Mouse (Mus musculus) gastrocnemius, adult 8-10 months (tissue): ENCODE data around the gene Tsen15. TPM values are rescaled to one million over a fixed set of nuclear protein-coding genes. Genes with fewer than 3 reads are reported as not detected.

Experiments used
- DNase-seq, 2 experiments: peaks; one replicate each; pipeline ENCODE4 v3.0.0; 2022; ENCODE audit warnings: low spot score in 2 of 2
- total RNA-seq, 4 experiments: library from RNA; stranded (reverse); gene quantifications; 2 replicates each; pipeline ENCODE4 v1.2.4; 2022

Gene Tsen15
- total RNA-seq: 10 to 100 TPM; 13.0 to 16.2 (median 14.8) TPM

DNA sequence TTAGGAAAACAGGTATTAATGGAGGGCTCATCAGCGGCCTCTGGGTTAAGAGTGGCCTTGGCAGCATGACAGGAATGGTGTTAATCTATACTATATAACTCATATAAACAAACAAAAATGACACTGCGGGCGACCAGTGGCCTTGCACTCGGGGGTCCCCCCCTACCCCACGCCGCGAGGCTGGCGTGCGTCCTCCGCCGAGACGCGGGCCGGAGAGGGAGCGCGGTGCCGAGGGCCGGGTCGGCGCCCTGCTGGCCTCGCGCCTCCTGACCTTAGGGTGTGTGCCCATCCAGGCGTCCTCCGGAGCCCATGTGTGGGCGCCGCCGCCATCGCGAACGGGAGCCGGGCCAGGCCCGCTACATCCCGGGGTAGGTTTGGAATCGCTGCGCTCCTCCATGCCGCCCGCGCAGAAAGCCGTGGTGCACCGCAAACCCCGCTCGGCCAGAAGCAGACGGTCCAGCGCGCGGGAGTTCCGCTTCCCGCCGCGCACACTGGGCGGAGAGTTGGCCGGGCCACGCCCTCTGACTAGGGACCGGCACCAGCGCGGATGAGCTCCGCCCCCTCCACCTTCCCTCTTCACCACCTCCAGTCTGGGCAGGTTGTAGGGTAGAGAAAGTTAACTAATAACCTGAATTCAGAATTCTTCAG is at the start of gene Tsen15:
Gene Tsen15, minus strand, starts transcription at position 501 of the 648 bp plus-strand sequence.
- DNase-seq: peak; percentile 64 to 76

DNA sequence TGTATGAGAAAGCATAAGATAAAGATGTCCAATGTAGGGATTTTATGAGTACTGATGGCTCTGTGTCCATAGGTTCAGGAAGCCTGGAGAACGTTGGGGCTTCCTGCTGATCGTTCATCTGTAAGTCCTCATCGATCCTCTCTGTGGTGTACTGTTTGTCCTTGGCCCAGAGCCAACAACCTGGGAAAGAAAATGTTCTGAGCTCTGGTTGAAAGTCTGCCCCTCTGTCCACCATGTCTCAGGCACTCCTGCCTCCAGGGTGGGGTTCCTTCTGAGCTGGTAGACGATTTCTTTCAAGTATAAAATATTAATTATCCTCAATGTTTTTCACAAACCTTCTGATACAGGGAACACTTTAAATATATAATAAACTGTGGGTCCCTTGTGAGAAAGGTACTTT is 47.7 kb upstream of the Tsen15 start:
- DNase-seq: no peak

DNA sequence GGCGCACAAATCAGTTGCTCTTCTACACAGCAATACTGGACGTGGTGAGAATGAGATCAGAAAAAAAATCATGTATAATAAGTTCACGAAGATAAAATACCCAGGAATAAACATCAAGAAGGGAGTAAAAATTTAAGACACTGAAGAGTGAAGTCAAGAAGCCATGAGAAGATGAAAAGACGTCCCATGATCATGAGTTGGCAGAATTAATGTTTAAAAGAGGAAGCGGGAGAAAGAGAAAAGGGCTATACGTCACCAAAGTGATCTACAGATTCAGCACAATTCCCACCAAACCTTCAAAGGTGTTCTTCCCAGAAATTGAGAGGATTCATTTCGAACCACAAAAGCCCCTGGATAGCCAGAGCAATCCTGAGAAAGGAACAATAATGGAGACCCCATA is 43.3 kb upstream of the Tsen15 start:
- DNase-seq: no peak

DNA sequence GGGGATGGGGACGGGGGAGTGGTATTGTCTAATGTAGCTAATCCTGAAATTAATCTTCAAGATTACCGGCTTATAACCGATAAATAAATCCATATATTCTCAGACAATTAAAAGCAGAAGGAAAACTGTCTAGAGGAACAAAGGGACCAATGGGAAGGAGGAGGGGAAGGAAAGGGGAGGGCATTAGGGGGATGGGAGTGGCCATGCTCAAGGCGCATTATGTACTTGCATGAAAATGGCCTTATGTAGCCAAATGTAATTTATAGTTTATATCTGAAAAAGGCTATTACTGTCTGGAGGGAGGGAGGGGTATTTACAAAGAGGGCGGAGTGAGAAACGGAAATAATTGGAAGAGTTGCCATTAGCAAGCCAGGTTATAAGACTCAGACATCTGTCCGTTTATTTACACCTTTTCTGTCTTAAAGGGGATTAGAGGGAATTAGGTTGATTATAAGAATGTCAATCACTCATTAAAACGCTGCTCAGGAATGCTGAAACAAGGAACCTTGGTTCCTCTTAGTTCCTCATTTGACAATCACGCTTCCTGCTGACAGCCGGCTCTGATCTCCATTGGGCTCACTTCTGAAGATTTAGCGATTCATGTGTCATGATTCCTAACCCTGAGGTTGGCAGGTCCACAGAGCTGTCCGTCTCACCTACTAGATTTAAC is 41.6 kb upstream of the Tsen15 start:
- DNase-seq: no peak

DNA sequence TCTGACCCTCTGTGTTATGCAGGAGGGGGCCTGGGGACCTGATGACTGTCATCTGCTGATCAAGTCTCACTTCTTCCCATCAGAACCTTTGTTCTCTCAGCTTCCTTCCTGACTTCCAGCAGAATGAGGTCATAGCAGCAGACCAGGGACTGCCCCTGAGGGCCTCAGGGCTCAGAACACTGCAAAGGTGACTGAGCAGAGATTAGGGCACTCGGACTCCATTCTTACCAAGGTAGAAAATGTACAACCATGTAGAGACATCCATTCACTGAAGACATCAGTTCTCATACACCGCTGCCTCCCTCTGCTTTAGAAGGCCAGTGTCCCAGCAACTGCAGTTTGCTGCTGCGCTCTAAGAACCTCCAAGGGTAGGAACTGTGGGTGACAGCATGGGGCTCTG is 36.6 kb upstream of the Tsen15 start:
- no peak for DNase-seq

DNA sequence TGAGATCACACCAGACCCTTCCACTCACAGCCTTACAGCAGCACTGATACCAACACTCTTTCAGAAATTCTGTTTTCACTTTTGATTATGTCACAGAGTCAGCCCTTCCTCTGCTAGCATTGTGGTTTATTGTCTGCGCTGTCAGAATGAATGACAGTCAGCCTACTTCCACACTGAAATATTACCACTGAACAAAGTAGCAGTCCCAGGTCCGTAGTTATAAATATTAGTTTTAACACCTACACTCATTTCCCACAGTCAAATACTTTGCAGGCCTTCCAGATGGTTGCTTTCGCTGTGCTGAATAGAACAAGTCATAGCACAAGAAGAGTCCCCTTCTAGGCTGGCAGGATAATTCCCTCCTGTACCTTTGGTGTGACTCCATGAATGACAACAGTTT is 35.8 kb upstream of the Tsen15 start:
- DNase-seq: no peak

DNA sequence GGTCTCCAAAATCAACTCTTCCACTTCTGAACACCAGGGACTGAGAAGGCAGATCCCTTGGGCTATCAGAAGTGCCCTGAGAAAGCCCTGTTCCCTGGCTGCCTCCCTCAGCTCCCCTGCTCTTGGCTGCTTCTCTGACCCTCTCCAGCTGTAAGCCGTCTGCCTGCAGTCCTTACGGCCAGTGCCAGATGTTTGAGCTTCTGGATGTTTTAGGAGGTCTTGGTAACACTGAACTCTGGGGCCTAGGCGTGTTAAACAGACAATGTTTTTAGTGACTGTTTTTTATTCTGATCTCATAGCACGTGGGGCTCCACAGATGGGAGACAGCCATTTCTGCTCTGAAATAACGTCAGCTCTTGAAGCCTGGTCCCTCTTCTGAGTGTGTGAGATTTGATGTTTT is 31.1 kb upstream of the Tsen15 start:
- DNase-seq: peak in 1 of 2 experiments; percentile 13

DNA sequence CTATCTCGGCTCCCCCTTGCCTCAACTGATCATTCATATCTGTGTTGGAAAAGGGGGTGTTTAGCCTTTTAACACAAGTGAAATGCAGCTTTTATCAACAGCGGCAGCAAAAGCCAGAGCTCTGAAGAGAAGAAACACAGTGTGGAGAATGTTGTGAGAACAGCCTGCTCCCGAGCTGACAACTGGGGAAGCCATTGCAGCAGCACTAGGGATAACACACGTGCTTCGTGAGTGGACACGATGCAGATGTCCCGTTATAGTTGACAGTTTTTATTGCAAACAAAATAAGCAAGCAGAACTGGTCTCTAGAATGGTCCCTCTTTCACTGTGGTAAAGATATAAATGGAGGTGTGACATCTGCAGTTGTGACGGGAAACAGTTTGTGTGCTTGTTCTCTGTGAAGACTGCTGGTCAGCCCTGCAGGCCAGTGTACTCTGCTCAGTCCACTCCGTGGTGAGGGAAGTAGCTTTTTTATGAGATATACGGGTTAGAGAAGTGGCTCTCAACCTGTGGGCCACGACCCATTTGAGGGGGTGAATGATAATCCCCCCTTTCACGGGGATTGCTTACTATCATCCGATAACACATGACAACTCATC is 29.9 kb upstream of the Tsen15 start:
- DNase-seq: no peak

DNA sequence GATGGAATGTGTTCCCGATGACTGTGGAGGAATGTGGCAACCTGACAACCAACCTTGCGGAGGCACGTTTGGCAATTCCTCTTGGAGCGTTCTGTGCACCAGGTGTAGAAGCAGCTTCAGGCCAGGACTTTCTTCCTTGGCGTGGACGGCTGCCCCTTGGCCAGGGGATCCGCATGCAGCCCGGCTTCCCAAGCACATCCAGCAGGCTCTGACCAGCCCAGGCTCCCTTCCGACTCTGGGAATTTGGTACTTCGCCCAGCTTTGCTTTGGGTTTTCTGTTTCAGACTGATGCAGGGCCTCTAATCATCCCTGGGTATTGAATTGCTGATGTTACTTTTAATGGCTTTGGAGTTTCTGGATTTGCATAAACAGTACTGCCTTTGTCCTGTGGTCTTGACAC is 28.0 kb upstream of the Tsen15 start:
- DNase-seq: peak; percentile 31 to 66

DNA sequence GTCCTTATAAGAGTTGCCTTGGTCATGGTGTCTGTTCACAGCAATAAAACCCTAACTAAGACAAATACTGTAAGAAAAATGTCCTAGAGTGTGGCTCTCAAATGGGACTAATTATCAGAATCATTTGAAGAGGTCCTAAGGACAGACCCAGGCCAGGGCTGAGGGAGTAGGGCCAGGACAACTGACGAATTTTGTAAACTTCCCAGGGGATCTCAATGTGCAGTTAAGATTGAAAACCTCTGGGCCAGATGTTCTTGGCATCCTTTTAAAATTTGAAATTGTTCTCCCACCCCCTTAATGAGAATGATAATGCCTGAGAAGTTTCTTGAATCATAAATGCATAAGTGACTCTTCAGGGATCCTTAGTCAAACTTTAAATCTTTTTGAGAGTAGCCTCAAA is 27.5 kb upstream of the Tsen15 start:
- DNase-seq: no peak

DNA sequence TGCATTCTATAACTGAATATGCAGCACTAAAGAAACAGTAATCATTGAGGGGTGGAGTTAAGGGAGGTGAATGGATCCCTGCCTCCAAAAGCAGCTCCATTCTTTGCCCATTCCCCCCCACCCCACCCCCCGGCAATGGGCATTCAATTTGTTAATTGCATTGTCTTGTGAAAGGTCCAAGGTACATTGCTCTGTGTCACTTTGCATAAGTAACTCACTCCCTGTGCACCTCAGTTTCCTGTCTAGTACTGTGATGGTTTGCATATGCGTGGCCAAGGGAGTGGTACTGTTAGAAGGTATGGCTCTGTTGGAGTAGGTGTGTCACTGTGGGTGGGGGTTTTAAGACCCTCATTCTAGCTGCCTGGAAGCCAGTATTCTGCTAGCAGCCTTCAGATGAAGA is 26.6 kb upstream of the Tsen15 start:
- DNase-seq: no peak

DNA sequence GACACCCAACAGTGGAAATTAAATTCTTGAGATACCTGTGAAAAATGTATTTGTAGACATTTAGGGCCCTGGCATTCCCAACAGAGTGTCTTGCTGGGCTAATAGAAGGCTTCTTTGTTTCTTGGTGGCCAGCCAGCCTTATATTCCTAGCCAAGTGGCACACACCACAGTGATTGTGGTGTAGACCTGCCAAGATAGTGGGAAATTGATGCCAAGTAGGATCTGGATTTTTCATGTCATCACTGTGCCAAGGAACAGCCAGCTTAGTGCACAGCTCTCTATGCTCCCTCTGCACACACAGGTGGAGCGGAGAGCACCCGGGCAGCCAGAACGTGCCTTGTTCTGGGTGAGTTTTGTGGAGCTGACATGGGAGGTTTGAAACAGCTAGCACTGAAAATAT is 24.2 kb upstream of the Tsen15 start:
- DNase-seq: no peak

DNA sequence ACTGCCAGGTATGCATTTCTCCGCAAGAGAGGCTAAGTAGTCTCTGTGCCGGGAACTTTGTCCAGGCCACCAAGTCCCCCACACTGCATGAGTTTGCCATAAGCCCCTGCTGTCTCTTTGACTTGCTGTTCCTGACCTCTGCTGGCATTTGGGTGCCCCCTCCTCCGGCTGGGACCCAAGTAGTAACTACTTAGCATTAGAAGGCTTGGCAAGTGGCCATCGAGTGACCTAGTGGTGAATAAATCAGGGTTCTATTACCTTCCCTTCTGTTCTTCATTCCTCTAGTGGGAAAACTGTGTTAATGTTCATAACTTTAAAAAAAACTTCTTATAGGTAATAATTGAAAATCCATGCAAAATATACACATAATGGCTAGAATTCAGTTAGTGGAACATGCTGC is 22.9 kb upstream of the Tsen15 start:
- DNase-seq: no peak

DNA sequence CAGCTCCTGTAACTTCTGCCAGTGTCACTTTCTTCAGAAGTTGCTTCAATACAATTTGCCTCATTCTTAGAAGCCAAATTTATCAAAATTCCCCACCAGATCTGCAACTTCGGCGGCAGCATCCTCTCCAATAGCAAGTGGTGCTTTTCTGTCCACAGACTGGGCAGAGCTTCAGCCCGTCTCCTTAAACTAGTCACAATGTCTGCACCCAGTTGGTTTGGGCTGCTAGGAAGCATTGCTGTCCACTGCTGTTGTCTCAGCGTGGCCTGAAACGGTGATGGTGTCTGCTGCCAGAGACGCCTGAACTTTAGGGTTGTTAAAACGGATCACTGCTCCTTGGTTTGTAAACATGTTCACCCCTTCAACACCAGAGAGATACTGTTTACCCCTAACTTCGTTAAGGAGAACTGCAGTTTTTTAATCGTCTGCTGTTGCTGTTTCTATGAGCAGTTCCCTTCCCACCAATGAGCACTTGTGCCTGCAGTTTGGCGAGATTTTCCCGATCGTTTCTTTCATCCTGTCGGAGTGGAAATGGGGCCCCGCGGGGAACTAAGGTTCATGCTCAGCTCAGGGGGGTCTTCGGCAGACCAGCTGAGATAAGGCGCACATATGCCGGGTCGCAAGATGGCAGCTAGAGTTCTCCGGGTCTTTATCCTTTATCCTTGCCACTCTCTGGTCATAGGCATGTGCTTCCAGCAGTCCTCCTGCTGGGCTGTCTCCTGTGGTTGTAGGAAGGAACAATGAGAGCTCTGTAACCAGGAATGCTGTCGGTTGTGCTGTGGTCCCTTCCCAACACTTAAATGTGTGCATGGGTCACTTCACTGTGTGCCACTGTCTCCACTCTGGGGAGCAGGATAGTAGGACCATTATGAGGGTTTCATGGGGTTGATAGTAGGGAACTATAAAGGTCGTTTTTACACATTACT is 20.8 kb upstream of the Tsen15 start:
- DNase-seq: no peak

DNA sequence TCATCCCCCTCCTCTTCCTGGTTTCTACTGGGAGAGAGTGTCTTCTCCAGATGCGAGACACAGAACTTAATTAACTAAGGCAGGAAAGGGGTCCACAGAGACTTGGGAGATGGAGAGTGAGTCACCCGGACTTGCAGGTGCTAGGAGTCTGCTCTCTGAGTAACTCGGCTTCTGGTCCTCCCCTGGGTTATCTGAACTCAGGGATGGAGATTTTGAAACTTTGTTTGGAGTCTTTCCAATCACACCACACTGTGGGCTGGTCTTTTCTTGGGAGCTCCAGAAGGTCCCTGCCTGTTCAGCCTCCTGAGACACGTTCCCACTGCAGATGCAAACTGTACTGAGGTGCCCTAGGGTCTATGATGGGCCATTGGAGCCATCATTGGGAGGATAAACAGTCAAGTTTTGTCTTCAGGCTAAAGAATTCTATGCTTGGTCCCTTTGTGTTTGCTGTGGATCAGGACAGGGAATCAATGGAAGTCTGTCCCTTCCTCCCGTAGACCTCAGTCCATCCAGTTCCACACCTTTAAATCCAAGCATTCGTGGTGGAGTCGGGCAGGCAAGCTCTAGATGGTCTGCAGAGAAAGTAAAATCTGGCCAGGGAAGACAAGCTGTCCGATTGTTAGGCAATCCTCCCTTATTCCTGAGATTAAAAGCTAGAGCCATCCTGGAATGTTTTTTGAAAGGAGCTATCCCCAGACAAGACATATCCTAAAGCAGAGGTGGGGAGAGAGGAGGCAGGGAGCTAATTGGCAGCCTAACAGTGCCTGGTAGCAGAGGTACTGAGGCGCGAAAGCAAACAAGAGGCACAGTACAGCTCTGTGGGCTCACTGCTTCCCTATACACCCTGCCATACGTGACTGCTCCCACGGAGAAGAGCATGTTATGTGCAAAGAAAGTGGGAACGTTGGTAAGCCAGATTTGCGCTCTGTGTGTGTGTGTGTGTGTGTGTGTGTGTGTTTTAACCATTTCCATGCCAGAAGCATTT is 14.4 kb upstream of the Tsen15 start:
- DNase-seq: peak in 1 of 2 experiments; percentile 13

DNA sequence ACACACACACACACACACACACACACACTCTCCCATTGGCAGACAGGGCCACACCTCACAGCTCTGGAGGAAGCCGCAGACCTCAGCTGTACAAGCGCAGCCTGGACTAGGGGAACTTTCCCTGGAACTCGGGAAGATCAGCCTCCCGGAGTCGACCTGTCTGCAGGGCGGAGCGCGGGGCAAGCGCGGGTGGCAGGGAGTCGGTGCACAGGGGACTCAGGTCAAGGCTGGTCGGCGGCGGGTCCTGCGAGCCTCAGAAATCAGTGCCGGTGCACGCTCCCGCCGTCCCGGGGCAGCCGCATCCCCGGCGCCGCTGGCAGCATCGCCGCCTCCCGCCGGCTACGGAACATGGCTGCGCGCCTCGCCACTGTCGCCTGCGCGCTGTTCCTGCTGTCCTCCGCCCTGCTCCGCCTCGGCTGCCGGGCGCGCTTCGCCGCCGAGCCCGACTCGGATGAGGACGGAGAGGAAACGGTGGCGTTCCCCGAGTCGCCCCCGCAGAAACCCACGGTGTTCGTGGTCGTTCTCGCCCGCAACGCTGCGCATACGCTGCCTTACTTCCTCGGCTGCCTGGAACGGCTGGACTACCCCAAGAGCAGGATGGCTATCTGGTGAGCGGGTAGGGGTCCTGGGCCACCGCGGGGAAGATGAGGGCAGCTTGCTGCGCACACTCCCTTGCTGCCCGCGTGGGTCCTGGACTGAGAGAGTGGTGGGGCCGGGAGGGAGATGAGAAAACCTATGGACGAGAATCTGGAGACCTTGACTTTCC is 13.5 kb upstream of the Tsen15 start, which contains the start of gene Colgalt2:
Gene Colgalt2, plus strand, starts transcription at position 41 of the 766 bp plus-strand sequence.
- peak in 1 of 2 experiments; percentile 22 for DNase-seq

DNA sequence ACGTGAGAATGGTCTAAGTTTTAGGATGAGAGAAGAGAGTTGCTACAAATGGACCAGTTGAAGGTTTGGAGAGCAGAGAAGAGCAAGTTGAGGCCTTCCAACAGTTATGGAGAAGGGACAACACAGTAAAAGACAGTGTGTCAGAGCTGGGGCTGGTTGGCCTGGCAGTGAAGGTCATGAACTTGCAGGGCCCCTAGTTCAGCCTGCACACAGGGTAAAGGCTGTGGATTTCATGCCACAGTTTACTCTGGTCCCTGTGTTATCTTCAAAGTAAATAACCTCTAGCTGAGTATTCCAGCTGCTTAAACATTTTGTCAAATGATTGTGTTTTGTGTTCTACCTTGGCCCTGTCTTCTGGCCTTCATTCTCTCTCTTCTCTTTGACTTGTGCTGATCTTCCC is 12.2 kb upstream of the Tsen15 start:
- DNase-seq: no peak

DNA sequence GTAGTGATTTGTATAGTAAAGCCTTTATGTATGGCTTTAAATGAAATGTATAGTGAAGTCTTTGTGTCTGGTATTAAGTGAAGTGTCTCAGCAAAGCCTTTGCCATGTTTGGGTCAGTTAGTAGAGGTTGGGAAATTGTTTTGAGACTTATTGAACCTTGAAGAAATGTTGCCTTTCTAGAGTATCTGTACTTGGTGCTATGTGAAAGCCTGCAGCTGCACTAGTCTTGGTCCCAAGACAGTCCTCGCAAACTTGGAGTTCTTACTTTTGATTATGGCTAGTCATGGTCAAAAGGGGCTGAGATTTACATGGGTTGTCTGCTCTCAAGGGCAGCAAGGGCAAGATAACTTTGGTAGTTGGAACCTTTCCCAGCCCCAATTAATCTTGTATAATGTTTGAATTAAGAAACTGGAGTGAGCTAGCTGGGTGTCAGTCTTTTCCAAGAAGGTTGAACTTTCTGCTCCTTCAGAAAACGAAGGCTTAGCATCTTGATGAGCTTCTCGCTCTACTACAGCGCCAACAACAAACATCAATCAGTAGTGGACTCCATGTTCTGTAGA is 8.5 kb upstream of the Tsen15 start:
- DNase-seq: no peak

DNA sequence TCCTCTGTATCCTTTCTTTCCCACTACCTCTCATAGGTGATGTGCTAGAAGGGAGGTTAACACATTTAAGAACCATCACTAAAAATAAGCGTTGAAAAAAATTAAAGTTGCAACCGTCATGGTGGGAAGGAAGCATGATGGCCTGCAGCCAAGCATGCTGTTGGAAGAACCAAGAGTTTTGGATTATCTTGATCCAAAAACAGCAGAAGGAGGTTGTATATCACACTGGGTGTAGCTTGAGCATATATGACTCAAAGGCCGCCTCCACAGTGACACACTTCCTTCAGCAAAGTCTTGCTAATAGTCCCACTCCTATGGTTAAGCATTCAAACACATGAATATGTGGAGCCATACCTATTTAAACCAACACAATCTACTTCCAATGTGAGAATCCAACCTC is 7.6 kb upstream of the Tsen15 start:
- no peak for DNase-seq
